Comparison of ENCODE assay signal across 8 mouse cellular contexts in the genomic region with DNA sequence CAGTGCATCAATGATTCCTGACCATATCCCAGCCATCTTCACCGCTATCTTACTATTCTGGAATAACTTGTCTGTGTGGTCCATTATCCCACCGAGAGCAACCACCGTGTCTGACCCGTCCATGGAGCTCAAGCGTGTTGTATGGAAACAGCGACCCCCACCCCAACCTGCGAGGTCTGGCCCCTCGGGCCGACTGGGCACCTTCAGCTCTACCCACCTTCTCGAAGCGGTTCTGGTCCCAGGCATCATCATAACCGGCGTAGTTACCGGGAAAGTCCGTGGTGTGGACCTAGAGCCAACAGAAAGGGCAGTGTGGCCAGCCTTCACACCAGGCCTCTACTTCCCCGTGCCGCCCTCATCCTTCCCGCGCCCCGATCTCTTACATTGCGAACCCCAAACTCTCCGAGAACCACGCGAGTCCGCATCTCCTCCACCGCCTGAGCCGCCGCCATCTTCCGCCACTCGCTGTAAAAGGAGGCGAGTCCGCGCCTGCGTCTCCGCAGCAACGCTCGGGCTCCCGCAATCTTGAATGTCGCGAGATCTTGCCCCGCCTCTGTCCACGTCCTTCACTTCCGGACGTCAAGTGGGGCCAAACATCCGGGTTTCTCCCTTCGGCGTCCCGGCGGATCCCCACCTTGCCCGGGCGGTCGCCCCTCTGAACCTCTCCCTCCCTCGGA. TPM values are rescaled to one million over a fixed set of nuclear protein-coding genes. Genes with fewer than 3 reads are reported as not detected.
DNase-seq lines count a peak whose midpoint lies in the region; ATAC-seq and TF ChIP-seq lines count a peak whose summit lies in the region.

TSS of gene Polr1c (minus strand) at position 543 of the 677 bp plus-strand sequence.
TSS of gene Yipf3 (plus strand) at position 569 of the 677 bp plus-strand sequence.

- CTCF ChIA-PET in Patski (lab: Charles Lee), result interaction anchor here (1.5 kb wide), 1 partner anchor 161 kb away, joined by 3 read pairs; no protein-coding TSS in a partner anchor

- peak; percentile 54 for DNase-seq in Patski (ENCODE audit: low read depth, low spot score)
- DNase-seq in cerebellum, postnatal 14 days, result peak; percentile 96 to 97
- peak; percentile 86 to 91 for DNase-seq in frontal cortex, postnatal 25 days (ENCODE audit: low spot score in 2 of 2)
- peak; percentile 98 for DNase-seq in hindbrain, embryonic 14.5 days (ENCODE audit: low spot score)
- DNase-seq in layer of hippocampus, postnatal 36 days, result peak; percentile 92 to 95
- peak; percentile 97 for DNase-seq in lung, postnatal 36 days
- DNase-seq in retina, postnatal 1 day, result peak; percentile 97
- DNase-seq in urinary bladder, adult 18-20 months (ENCODE audit: low spot score in 2 of 2), result peak; percentile 92 to 94

- peaks cover 73% of the 10 kb centered on the region for H3K36me3 ChIP-seq in hindbrain, embryonic 14.5 days (replicated peaks; ENCODE audit: control insufficient read depth, insufficient read depth)

- ATAC-seq in Patski, result peak; percentile 60
- peak; percentile 94 for ATAC-seq in hindbrain, embryonic 14.5 days (ENCODE audit: low FRiP score)

- H3K4me2 ChIP-seq in hindbrain, embryonic 14.5 days (replicated peaks), result peak within 1 kb of the TSS; percentile 94

- H3K27me3 ChIP-seq in Patski, result no peaks in the 10 kb centered on the region
- no peaks in the 10 kb centered on the region for H3K27me3 ChIP-seq in hindbrain, embryonic 14.5 days (ENCODE audit: control insufficient read depth, insufficient read depth, low read length)

- in situ Hi-C loops in Patski (cut with MboI; ENCODE audit: low pct_unique_long_range_greater_than_20kb), result no loop called here

- H3K4me3 ChIP-seq in hindbrain, embryonic 14.5 days (replicated peaks; ENCODE audit: low read length), result peak within 1 kb of the TSS; percentile 95

- no peaks in the 10 kb centered on the region for H3K9me3 ChIP-seq in hindbrain, embryonic 14.5 days (ENCODE audit: control insufficient read depth, low read length)

- TF ChIP-seq CTCF in Patski (IDR thresholded peaks at IDR 0.05), result no peak

- POLR2A ChIA-PET in Patski (lab: Charles Lee), result no interaction called here

- H3K27ac ChIP-seq in hindbrain, embryonic 14.5 days, result peak within 1 kb of the TSS; percentile 82

- WGBS in hindbrain, embryonic 14.5 days, result under 1% methylated on average over 53 of the region's 53 CpGs

- peak within 1 kb of the TSS; percentile 96 for H3K9ac ChIP-seq in hindbrain, embryonic 14.5 days

- H3K4me1 ChIP-seq in hindbrain, embryonic 14.5 days (replicated peaks; ENCODE audit: control insufficient read depth, insufficient read depth, low read length), result peaks cover 18% of the 10 kb centered on the region

RNA-seq across cellular contexts. Expression of gene Polr1c, which starts in this region (rescaled TPM):
- polyA plus RNA-seq in Patski (2021), result 93.1 TPM
- polyA plus RNA-seq in hindbrain, embryonic 14.5 days (2014; fragmentation: Nextera tagmentation; extraction: Ambion mirVana), result 75.4 and 80.1 TPM in 2 replicates
- 10 to 100 TPM; 34.5 to 35.1 TPM for total RNA-seq in layer of hippocampus, postnatal 36 days (2021)

RNA-seq across cellular contexts. Expression of gene Yipf3, which starts in this region (rescaled TPM):
- 88.7 TPM for polyA plus RNA-seq in Patski (2021)
- 91.6 and 97.2 TPM in 2 replicates for polyA plus RNA-seq in hindbrain, embryonic 14.5 days (2014; fragmentation: Nextera tagmentation; extraction: Ambion mirVana)
- 10 to 100 TPM; 78.7 to 92.4 TPM for total RNA-seq in layer of hippocampus, postnatal 36 days (2021)

Comparison
In these comparisons a context has a peak if more than half of its experiments do, and no peak if none do; other contexts are left out.
1. Peak in every context shown above with its lines: DNase-seq, ATAC-seq, H3K4me3 ChIP-seq and H3K27ac ChIP-seq.